Mouse (Mus musculus): Measurements from ENCODE around the gene Phf2.
"Not testable (repeated sequence)": the region's sequence is repeated elsewhere in the genome, so short reads cannot be mapped to it uniquely, and the experiment has no call there.

Gene Phf2

GRCm38 (mm10) chr13:48858054-48858453 lies 12.9 kb downstream of the Phf2 start:
- no peak for DNase-seq (ENCODE audit: low spot score)

DNA sequence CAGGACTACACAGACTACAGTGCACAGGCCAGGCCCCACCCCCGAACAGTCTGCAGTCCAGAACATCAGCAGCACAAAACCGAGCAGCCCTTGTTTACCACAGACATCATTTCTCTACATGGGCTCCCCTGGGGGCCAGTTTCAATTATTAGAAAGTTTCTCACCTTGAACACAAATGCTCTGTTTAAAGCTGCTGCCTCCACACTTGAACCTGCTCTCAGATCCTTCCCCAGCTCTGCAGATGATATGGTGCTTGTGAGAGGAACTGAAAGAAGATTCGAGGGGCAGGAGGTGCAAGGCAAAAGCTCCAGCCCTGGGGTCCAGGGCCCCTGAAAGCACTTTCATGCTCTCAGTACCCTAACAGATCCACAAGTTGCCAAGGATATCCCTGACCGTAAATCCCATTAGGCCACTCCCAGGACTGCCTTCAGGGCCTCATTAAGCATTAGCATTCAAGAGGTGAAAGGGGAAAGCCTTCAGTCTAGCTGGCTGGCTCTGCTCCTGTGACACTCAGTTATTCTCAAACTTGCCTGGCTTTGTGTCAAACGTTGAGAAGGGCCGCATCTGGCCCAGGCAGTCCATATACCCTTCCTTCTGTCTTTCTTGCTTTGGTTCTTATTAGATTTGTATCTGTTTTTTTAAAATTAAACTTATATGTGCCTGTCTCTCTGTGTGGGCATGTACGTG lies 13.5 kb downstream of the Phf2 start:
- no peak for DNase-seq (ENCODE audit: low spot score)

- DNase-seq (ENCODE audit: low spot score) = no peak
These were observed 17.0 kb downstream of the Phf2 start for GRCm38 (mm10) chr13:48853947-48854346.

DNA sequence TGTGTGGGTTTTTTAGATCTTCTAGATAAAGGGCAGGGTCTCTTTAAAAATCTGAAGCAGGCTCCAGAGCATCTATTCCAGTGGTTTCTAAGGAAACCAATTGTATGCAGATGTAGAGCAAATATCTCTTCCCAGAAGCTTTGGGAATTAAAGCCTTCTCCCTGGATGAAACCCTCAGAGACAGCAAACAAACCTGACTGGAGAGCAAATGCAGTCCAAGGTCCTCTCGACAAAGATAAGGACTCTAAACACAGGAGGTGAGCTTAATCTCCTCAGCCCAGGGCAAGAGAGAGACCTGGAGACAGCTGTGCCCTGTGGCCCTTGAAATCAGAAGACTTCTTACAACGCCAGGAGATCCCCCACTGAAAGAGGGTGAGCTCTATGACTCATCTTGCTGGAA lies 17.4 kb downstream of the Phf2 start:
- DNase-seq (ENCODE audit: low spot score) = no peak

- no peak for DNase-seq (ENCODE audit: low spot score)
These were observed 18.1 kb downstream of the Phf2 start for GRCm38 (mm10) chr13:48852859-48853258.

DNA sequence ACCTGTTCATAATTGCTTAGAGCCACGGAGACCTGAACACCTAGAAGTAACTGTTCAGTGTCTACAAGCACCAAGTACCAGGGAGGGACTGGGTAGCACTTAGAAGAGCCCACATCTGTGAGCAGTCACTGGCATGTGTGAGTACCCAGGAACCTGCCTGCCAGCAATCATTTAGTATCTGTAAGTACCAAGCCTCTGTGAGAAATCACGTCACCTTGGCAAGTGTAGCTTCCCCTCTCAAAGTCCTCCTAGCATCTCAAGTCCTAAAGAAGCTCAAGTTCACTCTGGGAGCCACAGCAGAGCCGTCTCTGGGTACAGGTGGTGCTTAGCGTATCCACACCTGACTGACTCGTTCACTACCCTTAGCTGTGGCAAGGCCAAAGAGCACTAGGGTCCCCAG lies 19.2 kb downstream of the Phf2 start:
- no peak for DNase-seq (ENCODE audit: low spot score)

- no peak for DNase-seq (ENCODE audit: low spot score)
These were observed 20.1 kb downstream of the Phf2 start for GRCm38 (mm10) chr13:48850771-48851170.

- DNase-seq (ENCODE audit: low spot score) = no peak
These were observed 20.6 kb downstream of the Phf2 start for GRCm38 (mm10) chr13:48850326-48850725.

- DNase-seq (ENCODE audit: low spot score) = no peak
These were observed 21.8 kb downstream of the Phf2 start for GRCm38 (mm10) chr13:48849155-48849554.

GRCm38 (mm10) chr13:48845308-48845707 lies 25.6 kb downstream of the Phf2 start:
- no peak for DNase-seq (ENCODE audit: low spot score)

GRCm38 (mm10) chr13:48843530-48843929 lies 27.4 kb downstream of the Phf2 start:
- DNase-seq (ENCODE audit: low spot score) = no peak

GRCm38 (mm10) chr13:48841905-48842592 lies 28.9 kb downstream of the Phf2 start:
- DNase-seq (ENCODE audit: low spot score) = no peak

DNA sequence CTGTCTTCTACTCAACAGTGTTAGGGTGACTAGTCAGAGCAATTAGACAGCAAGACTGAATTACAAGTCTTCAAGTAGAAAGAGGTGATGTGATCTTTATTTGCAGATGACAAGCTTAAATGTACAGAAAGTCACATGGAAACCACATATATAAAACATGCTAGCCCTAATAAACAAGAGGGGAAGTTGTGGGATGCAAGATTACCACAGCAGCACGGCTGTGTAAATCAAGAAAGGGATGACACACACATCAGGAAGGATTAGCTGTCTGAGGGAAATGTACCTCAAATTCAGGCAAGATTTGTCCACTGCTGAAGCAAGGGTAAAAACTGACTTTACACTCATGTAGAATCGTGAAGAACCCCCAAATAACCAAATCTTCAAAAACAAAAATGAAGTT lies 32.6 kb downstream of the Phf2 start:
- no peak for DNase-seq (ENCODE audit: low spot score)

GRCm38 (mm10) chr13:48837537-48837936 lies 33.4 kb downstream of the Phf2 start:
- no peak for DNase-seq (ENCODE audit: low spot score)

- no peak for DNase-seq (ENCODE audit: low spot score)
These were observed 40.2 kb downstream of the Phf2 start for GRCm38 (mm10) chr13:48830528-48831250.

DNA sequence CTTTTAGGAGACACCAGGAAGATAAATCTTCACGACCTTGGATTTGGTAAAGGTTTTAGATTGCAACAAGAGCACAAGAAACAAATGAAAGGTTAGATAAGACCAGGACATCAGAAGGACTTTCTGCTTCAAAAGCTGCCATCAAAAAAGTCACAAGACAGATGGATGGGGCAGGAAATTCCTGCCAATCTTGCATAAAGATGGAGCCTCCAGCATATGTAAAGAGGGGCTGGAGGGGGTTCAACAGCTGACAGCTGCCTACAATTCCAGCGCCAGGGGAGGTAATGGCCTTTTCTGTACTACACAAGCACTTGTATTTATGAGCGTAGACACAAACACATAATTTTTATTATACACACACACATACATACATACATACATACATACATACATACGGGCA lies 41.1 kb downstream of the Phf2 start:
- DNase-seq (ENCODE audit: low spot score) = no peak

GRCm38 (mm10) chr13:48822871-48823270 lies 48.0 kb downstream of the Phf2 start:
- no peak for DNase-seq (ENCODE audit: low spot score)

DNA sequence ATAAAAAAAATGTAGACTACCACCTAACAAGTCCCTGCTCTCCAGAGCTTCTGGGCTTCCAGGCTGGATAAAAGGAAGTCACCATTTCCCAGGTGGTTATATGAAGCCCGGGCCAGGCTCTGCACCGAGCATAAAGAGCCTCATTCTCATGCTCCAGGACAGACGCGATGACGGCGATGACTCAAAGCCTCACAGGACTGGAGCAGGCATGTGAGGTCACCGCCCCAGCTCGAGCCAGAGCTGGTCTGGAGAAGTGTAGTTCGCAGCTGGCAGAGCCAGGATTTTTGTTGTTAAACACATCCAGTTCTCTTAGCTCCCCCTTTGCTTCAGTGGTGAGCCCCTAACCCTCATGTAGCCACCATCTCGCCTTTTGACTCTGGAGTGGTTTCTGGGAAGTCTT lies 48.6 kb downstream of the Phf2 start:
- no peak for DNase-seq (ENCODE audit: low spot score)

GRCm38 (mm10) chr13:48819131-48819530 lies 51.8 kb downstream of the Phf2 start:
- no peak for DNase-seq (ENCODE audit: low spot score)

DNA sequence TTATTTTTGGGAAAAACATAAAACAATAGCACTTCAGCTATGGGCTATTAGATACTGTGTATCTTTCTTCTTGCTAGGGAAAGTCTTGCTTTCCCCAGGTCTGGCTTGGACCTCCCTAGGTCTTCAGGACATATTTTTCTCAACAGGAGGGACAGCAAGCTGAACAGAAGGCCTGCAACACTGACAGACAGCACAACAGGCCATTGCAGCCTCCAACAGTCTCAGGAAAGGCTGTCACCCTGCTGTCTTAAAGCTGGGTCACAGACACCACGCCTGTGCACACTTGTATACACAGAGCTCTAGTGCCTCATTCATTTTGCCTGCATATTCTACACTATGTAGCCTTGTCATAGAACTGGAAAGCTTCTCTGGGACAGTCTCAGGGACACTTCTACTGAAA lies 56.5 kb downstream of the Phf2 start:
- no peak for DNase-seq (ENCODE audit: low spot score)

DNA sequence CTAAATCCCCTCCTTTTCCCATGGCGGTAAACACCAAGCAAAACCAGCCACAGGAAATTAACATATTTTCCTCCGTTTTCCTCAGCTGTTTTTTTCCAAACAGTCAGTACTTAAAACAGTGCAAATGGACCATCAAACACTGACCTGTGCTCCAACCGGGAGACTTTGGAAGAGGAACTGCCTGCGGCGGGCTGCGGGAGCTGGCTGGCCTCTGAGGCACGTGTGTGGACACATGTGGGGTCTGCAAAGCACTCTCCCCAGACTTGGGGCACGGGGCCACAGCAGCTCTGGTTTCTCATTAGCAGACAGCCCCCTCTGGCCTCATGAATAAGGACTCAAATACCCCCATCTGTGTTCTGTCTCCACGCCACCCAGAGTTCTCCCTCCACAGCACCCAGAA lies 59.9 kb downstream of the Phf2 start:
- DNase-seq (ENCODE audit: low spot score) = no peak

GRCm38 (mm10) chr13:48810274-48810823 lies 60.6 kb downstream of the Phf2 start:
- no peak for DNase-seq (ENCODE audit: low spot score)

GRCm38 (mm10) chr13:48809668-48810067 lies 61.3 kb downstream of the Phf2 start:
- DNase-seq (ENCODE audit: low spot score) = not testable (repeated sequence)

Measured in left cerebral cortex, adult 11 months (tissue).